Mouse (Mus musculus): ENCODE data around the gene Olfr110. TPM values are rescaled to one million over a fixed set of nuclear protein-coding genes. Genes with fewer than 3 reads are reported as not detected.
"Not testable (repeated sequence)": the region's sequence is repeated elsewhere in the genome, so short reads cannot be mapped to it uniquely, and the experiment has no call there.

Gene Olfr110
- polyA plus RNA-seq (2015; fragmentation: Nextera tagmentation; extraction: Ambion mirVana): not detected in 2 replicates

- Histone ChIP-seq H3K9ac (ENCODE audit: low read depth, low read length) (no peak within 1 kb of the TSS), H3K36me3 (ENCODE audit: control insufficient read depth, insufficient read depth, low read length) (no peaks in the 10 kb centered on the region), H3K27ac (ENCODE audit: low read length) (no peak within 1 kb of the TSS), H3K4me2 (ENCODE audit: low read length) (no peak within 1 kb of the TSS), H3K27me3 (ENCODE audit: control insufficient read depth, insufficient read depth, low read depth, low read length) (no peaks in the 10 kb centered on the region), H3K9me3 (replicated peaks; ENCODE audit: control insufficient read depth, low read length, poor library complexity, severe bottlenecking) (no peaks in the 10 kb centered on the region), H3K4me3 (ENCODE audit: low read depth, low read length) (no peak within 1 kb of the TSS), H3K4me1 (ENCODE audit: control insufficient read depth, insufficient read depth, low read length) (no peaks in the 10 kb centered on the region)
- 63% methylated on average over 1 of the region's 1 CpGs for WGBS
- no peak for ATAC-seq
These were observed at the start of gene Olfr110 for GRCm38 (mm10) chr17:37491930-37492518. TSS of gene Olfr110 (plus strand) at chr17:37492468.

GRCm38 (mm10) chr17:37445180-37445579, 47.1 kb upstream of the Olfr110 start, which contains the start of gene Olfr108:
TSS of gene Olfr108 (plus strand) at chr17:37445480.
- no peak within 1 kb of the TSS for H3K9ac ChIP-seq (ENCODE audit: low read depth, low read length)
- no peak within 1 kb of the TSS for H3K4me3 ChIP-seq (ENCODE audit: low read depth, low read length)
- no peak within 1 kb of the TSS for H3K4me2 ChIP-seq (ENCODE audit: low read length)
- H3K27ac ChIP-seq (ENCODE audit: low read length): no peak within 1 kb of the TSS
- 81% methylated on average over 1 of the region's 1 CpGs for WGBS
- no peak for ATAC-seq
- no peaks in the 10 kb centered on the region for H3K9me3 ChIP-seq (replicated peaks; ENCODE audit: control insufficient read depth, low read length, poor library complexity, severe bottlenecking)
- no peaks in the 10 kb centered on the region for H3K36me3 ChIP-seq (ENCODE audit: control insufficient read depth, insufficient read depth, low read length)
- no peaks in the 10 kb centered on the region for H3K4me1 ChIP-seq (ENCODE audit: control insufficient read depth, insufficient read depth, low read length)
- no peaks in the 10 kb centered on the region for H3K27me3 ChIP-seq (ENCODE audit: control insufficient read depth, insufficient read depth, low read depth, low read length)

GRCm38 (mm10) chr17:37458616-37459015, 33.7 kb upstream of the Olfr110 start, which contains the start of gene Olfr109:
TSS of gene Olfr109 (plus strand) at chr17:37458916.
- H3K27ac ChIP-seq (ENCODE audit: low read length): no peak within 1 kb of the TSS
- ATAC-seq: no peak
- no peaks in the 10 kb centered on the region for H3K27me3 ChIP-seq (ENCODE audit: control insufficient read depth, insufficient read depth, low read depth, low read length)
- no peak within 1 kb of the TSS for H3K4me2 ChIP-seq (ENCODE audit: low read length)
- H3K4me3 ChIP-seq (ENCODE audit: low read depth, low read length): no peak within 1 kb of the TSS
- 88% methylated on average over 1 of the region's 1 CpGs for WGBS
- no peaks in the 10 kb centered on the region for H3K4me1 ChIP-seq (ENCODE audit: control insufficient read depth, insufficient read depth, low read length)
- no peaks in the 10 kb centered on the region for H3K9me3 ChIP-seq (replicated peaks; ENCODE audit: control insufficient read depth, low read length, poor library complexity, severe bottlenecking)
- no peaks in the 10 kb centered on the region for H3K36me3 ChIP-seq (ENCODE audit: control insufficient read depth, insufficient read depth, low read length)
- H3K9ac ChIP-seq (ENCODE audit: low read depth, low read length): no peak within 1 kb of the TSS

DNA sequence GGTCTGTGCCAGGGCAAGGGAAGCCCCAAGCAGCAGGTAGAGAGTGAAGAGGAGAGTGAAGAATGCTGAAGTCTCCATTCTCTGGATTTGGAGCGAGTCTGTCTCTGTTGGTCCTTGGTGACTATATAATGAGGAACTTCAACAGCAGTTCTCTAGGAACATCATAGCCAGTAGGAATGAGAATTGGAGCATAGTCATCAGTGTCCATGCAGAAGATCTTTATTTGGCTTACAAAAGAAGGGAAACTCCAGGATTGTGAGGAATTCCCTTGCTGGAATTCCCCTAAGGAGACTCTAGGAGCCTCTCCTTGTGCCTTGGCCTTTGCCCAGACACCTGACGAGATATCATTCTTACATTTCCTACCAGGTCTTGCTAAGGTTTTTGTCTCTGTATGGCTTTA, 8.8 kb upstream of the Olfr110 start, which contains the start of gene H2-M2:
Gene H2-M2, minus strand, starts transcription at position 101 of the 400 bp plus-strand sequence.
- Histone ChIP-seq H3K27me3 (ENCODE audit: control insufficient read depth, insufficient read depth, low read depth, low read length) (no peaks in the 10 kb centered on the region), H3K27ac (ENCODE audit: low read length) (no peak within 1 kb of the TSS), H3K4me3 (ENCODE audit: low read depth, low read length) (no peak within 1 kb of the TSS), H3K9ac (ENCODE audit: low read depth, low read length) (no peak within 1 kb of the TSS), H3K36me3 (ENCODE audit: control insufficient read depth, insufficient read depth, low read length) (no peaks in the 10 kb centered on the region), H3K4me1 (ENCODE audit: control insufficient read depth, insufficient read depth, low read length) (no peaks in the 10 kb centered on the region), H3K4me2 (ENCODE audit: low read length) (no peak within 1 kb of the TSS), H3K9me3 (replicated peaks; ENCODE audit: control insufficient read depth, low read length, poor library complexity, severe bottlenecking) (no peaks in the 10 kb centered on the region)
- 86% methylated on average over 2 of the region's 2 CpGs for WGBS
- no peak for ATAC-seq

- ATAC-seq: no peak
- Histone ChIP-seq H3K27me3 (ENCODE audit: control insufficient read depth, insufficient read depth, low read depth, low read length) (no peaks in the 10 kb centered on the region), H3K9ac (ENCODE audit: low read depth, low read length) (no peak within 1 kb of the TSS), H3K4me1 (ENCODE audit: control insufficient read depth, insufficient read depth, low read length) (no peaks in the 10 kb centered on the region), H3K9me3 (replicated peaks; ENCODE audit: control insufficient read depth, low read length, poor library complexity, severe bottlenecking) (no peaks in the 10 kb centered on the region), H3K4me3 (ENCODE audit: low read depth, low read length) (no peak within 1 kb of the TSS), H3K36me3 (ENCODE audit: control insufficient read depth, insufficient read depth, low read length) (no peaks in the 10 kb centered on the region), H3K4me2 (ENCODE audit: low read length) (no peak within 1 kb of the TSS), H3K27ac (ENCODE audit: low read length) (no peak within 1 kb of the TSS)
- WGBS: 91% methylated on average over 4 of the region's 4 CpGs
These were observed 15.5 kb downstream of the Olfr110 start, which contains the start of gene Olfr111 for GRCm38 (mm10) chr17:37507730-37508129. TSS of gene Olfr111 (plus strand) at chr17:37508030.

- H3K4me1 ChIP-seq (ENCODE audit: control insufficient read depth, insufficient read depth, low read length): not testable (repeated sequence)
These were observed 32.3 kb downstream of the Olfr110 start for GRCm38 (mm10) chr17:37524612-37525011.

GRCm38 (mm10) chr17:37525427-37525826, 33.2 kb downstream of the Olfr110 start:
- not testable (repeated sequence) for H3K4me1 ChIP-seq (ENCODE audit: control insufficient read depth, insufficient read depth, low read length); H3K4me2 ChIP-seq (ENCODE audit: low read length); H3K36me3 ChIP-seq (ENCODE audit: control insufficient read depth, insufficient read depth, low read length); H3K9ac ChIP-seq (ENCODE audit: low read depth, low read length); ATAC-seq; H3K9me3 ChIP-seq (replicated peaks; ENCODE audit: control insufficient read depth, low read length, poor library complexity, severe bottlenecking); H3K27ac ChIP-seq (ENCODE audit: low read length); H3K27me3 ChIP-seq (ENCODE audit: control insufficient read depth, insufficient read depth, low read depth, low read length); H3K4me3 ChIP-seq (ENCODE audit: low read depth, low read length)
- WGBS: 80% methylated on average over 1 of the region's 1 CpGs

More at GRCm38 (mm10) chr17:37524612-37525011, 32.3 kb downstream of the Olfr110 start:
- H3K27ac ChIP-seq (ENCODE audit: low read length); H3K9me3 ChIP-seq (replicated peaks; ENCODE audit: control insufficient read depth, low read length, poor library complexity, severe bottlenecking); ATAC-seq; H3K9ac ChIP-seq (ENCODE audit: low read depth, low read length); H3K36me3 ChIP-seq (ENCODE audit: control insufficient read depth, insufficient read depth, low read length); H3K4me3 ChIP-seq (ENCODE audit: low read depth, low read length); H3K27me3 ChIP-seq (ENCODE audit: control insufficient read depth, insufficient read depth, low read depth, low read length); H3K4me2 ChIP-seq (ENCODE audit: low read length): not testable (repeated sequence)

- no peaks in the 10 kb centered on the region for H3K27me3 ChIP-seq (ENCODE audit: control insufficient read depth, insufficient read depth, low read depth, low read length)
- no peak overlapping the region for H3K4me3 ChIP-seq (ENCODE audit: low read depth, low read length)
- no peak overlapping the region for H3K4me2 ChIP-seq (ENCODE audit: low read length)
- no peaks in the 10 kb centered on the region for H3K4me1 ChIP-seq (ENCODE audit: control insufficient read depth, insufficient read depth, low read length)
- no peaks in the 10 kb centered on the region for H3K9me3 ChIP-seq (replicated peaks; ENCODE audit: control insufficient read depth, low read length, poor library complexity, severe bottlenecking)
- H3K9ac ChIP-seq (ENCODE audit: low read depth, low read length): no peak overlapping the region
- H3K27ac ChIP-seq (ENCODE audit: low read length): no peak overlapping the region
- H3K36me3 ChIP-seq (ENCODE audit: control insufficient read depth, insufficient read depth, low read length): no peaks in the 10 kb centered on the region
- ATAC-seq: no peak
These were observed 42.9 kb downstream of the Olfr110 start for GRCm38 (mm10) chr17:37535173-37535572.

DNA sequence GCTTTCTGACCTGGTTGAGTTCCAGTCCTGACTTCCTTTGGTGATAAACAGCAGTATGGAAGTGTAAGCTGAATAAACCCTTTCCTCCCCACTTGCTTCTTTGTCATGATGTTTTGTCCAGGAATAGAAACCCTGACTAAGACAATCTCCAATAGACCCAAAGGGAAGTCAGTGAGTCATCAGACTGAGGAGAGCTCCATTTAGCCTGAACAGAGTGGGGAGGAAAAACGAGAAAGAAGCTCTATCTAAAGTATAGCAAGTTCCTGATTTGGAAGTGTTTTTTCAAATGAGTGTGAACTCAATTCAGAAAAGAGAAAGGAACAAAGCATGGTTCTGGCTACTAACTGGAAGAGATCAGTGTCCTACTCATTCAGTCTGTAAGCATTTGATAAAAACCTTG, 46.1 kb downstream of the Olfr110 start:
- H3K9me3 ChIP-seq (replicated peaks; ENCODE audit: control insufficient read depth, low read length, poor library complexity, severe bottlenecking); H3K4me2 ChIP-seq (ENCODE audit: low read length); H3K27me3 ChIP-seq (ENCODE audit: control insufficient read depth, insufficient read depth, low read depth, low read length); H3K4me3 ChIP-seq (ENCODE audit: low read depth, low read length); H3K9ac ChIP-seq (ENCODE audit: low read depth, low read length); H3K4me1 ChIP-seq (ENCODE audit: control insufficient read depth, insufficient read depth, low read length); ATAC-seq; H3K27ac ChIP-seq (ENCODE audit: low read length); H3K36me3 ChIP-seq (ENCODE audit: control insufficient read depth, insufficient read depth, low read length): not testable (repeated sequence)
- WGBS: 66% methylated on average over 1 of the region's 1 CpGs

Data from midbrain, embryonic 16.5 days (tissue).